Mouse (Mus musculus) CH12.LX (cell line): ENCODE measurements around the gene Mgat4e. TPM values are rescaled to one million over a fixed set of nuclear protein-coding genes. Genes with fewer than 3 reads are reported as not detected.

Experiments
- DNase-seq: peaks from one replicate; pipeline ENCODE4 v3.0.0-alpha.2; 2013; ENCODE audit errors: extremely low read depth
- H3K27ac ChIP-seq: 2 replicates; pipeline ENCODE4 v1.5.1; 2012; ENCODE audit warnings: low read depth, mild to moderate bottlenecking, control low read depth, moderate library complexity; ENCODE audit not compliant: insufficient read depth
- H3K27me3 ChIP-seq: replicated peaks from 2 replicates; pipeline ENCODE3; 2012; ENCODE audit warnings: inconsistent platforms
- H3K36me3 ChIP-seq, 2 experiments: replicated peaks in 1 of 2; 2 replicates each; pipeline versions ENCODE3 to v1.6.1; 2012; ENCODE audit warnings: inconsistent platforms in 1 of 2, low read length in 1 of 2, mild to moderate bottlenecking in 1 of 2, mixed read lengths in 1 of 2, moderate library complexity in 1 of 2; ENCODE audit not compliant: control insufficient read depth in 1 of 2, insufficient read depth in 1 of 2
- H3K4me1 ChIP-seq, 2 experiments: 2 replicates each; pipeline ENCODE4 v1.6.1; 2012; ENCODE audit warnings: inconsistent platforms in 1 of 2, moderate library complexity in 1 of 2; ENCODE audit not compliant: insufficient read depth in 2 of 2, control insufficient read depth in 1 of 2
- H3K4me2 ChIP-seq: 2 replicates; pipeline ENCODE4 v1.6.1; 2012; ENCODE audit warnings: low read depth, mild to moderate bottlenecking, control low read depth; ENCODE audit not compliant: poor library complexity, insufficient read depth, severe bottlenecking
- H3K4me3 ChIP-seq, 3 experiments: fragments of 150-350 bp in 1 of 3; sonication (generic) in 1 of 3; replicated peaks in 1 of 3; 2 replicates each; pipeline versions ENCODE3 to v1.5.1; 2011 to 2012; ENCODE audit warnings: low read depth in 2 of 3, low read length in 2 of 3, mild to moderate bottlenecking in 2 of 3, moderate library complexity in 2 of 3, control low read depth in 1 of 3, improper control_type of control experiment in 1 of 3, inconsistent platforms in 1 of 3, mixed read lengths in 1 of 3; ENCODE audit not compliant: poor library complexity in 1 of 3
- H3K79me2 ChIP-seq: replicated peaks from 2 replicates; pipeline ENCODE4 v1.6.1; 2012; ENCODE audit warnings: mild to moderate bottlenecking, moderate library complexity; ENCODE audit not compliant: control insufficient read depth, poor library complexity, insufficient read depth, severe bottlenecking; ENCODE audit errors: extremely low read depth
- H3K9ac ChIP-seq: 2 replicates; pipeline ENCODE4 v1.6.1; 2012; ENCODE audit warnings: low read depth, mild to moderate bottlenecking, control low read depth, moderate library complexity; ENCODE audit not compliant: insufficient read depth
- H3K9me3 ChIP-seq: replicated peaks from 2 replicates; pipeline ENCODE3; 2012; ENCODE audit warnings: low read length, inconsistent platforms, mixed read lengths
- BHLHE40 ChIP-seq: IDR thresholded peaks from 2 replicates; pipeline ENCODE4 v1.6.1; 2011; ENCODE audit warnings: mild to moderate bottlenecking, low read depth, low read length, improper control_type of control experiment
- CHD1 ChIP-seq: IDR thresholded peaks from 2 replicates; pipeline ENCODE4 v1.6.1; 2012; ENCODE audit warnings: low read depth, low read length, improper control_type of control experiment, inconsistent platforms
- E2F4 ChIP-seq: IDR thresholded peaks from 2 replicates; pipeline ENCODE4 v1.6.1; 2011; ENCODE audit warnings: low read depth, low read length, improper control_type of control experiment; ENCODE audit not compliant: insufficient replicate concordance
- ETS1 ChIP-seq: conservative IDR thresholded peaks from 2 replicates; pipeline ENCODE4 v1.6.1; 2012; ENCODE audit warnings: low read depth, mild to moderate bottlenecking, inconsistent platforms, low read length, improper control_type of control experiment, moderate library complexity
- GABPA ChIP-seq: IDR thresholded peaks from 2 replicates; pipeline ENCODE4 v1.6.1; 2012; ENCODE audit warnings: low read depth, low read length, improper control_type of control experiment, inconsistent platforms; ENCODE audit not compliant: insufficient replicate concordance
- HCFC1 ChIP-seq: IDR thresholded peaks from 2 replicates; pipeline ENCODE4 v1.6.1; 2012; ENCODE audit warnings: low read depth, mild to moderate bottlenecking, inconsistent platforms, low read length, improper control_type of control experiment
- IRF4 ChIP-seq: IDR thresholded peaks from 2 replicates; pipeline ENCODE4 v1.6.1; 2014; ENCODE audit warnings: low read depth, mild to moderate bottlenecking, inconsistent platforms, low read length, improper control_type of control experiment
- JUND ChIP-seq: conservative IDR thresholded peaks from 2 replicates; pipeline ENCODE4 v1.6.1; 2011; ENCODE audit warnings: low read depth, low read length, improper control_type of control experiment
- MAFK ChIP-seq: IDR thresholded peaks from 2 replicates; pipeline ENCODE4 v1.6.1; 2011; ENCODE audit warnings: low read length, improper control_type of control experiment; ENCODE audit not compliant: insufficient replicate concordance
- MAZ ChIP-seq: IDR thresholded peaks from 2 replicates; pipeline ENCODE4 v1.6.1; 2012; ENCODE audit warnings: low read depth, mild to moderate bottlenecking, inconsistent platforms, low read length, improper control_type of control experiment, moderate library complexity
- MXI1 ChIP-seq: IDR thresholded peaks from 2 replicates; pipeline ENCODE4 v1.6.1; 2011; ENCODE audit warnings: mild to moderate bottlenecking, low read depth, low read length, improper control_type of control experiment
- POLR2AphosphoS2 ChIP-seq: IDR thresholded peaks from 2 replicates; pipeline ENCODE4 v1.6.1; 2011; ENCODE audit warnings: low read depth, low read length, improper control_type of control experiment
- RAD21 ChIP-seq: IDR thresholded peaks from 2 replicates; pipeline ENCODE4 v1.6.1; 2011; ENCODE audit warnings: low read depth, mild to moderate bottlenecking, low read length, improper control_type of control experiment, moderate library complexity
- TCF12 ChIP-seq: IDR thresholded peaks from 2 replicates; pipeline ENCODE4 v1.6.1; 2014; ENCODE audit warnings: low read depth, mild to moderate bottlenecking, inconsistent platforms, low read length, improper control_type of control experiment
- UBTF ChIP-seq: IDR thresholded peaks from 2 replicates; pipeline ENCODE4 v1.6.1; 2012; ENCODE audit warnings: low read depth, mild to moderate bottlenecking, inconsistent platforms, low read length, improper control_type of control experiment, moderate library complexity
- ZC3H11A ChIP-seq: IDR thresholded peaks from 2 replicates; pipeline ENCODE4 v1.6.1; 2012; ENCODE audit warnings: low read depth, mild to moderate bottlenecking, inconsistent platforms, low read length, improper control_type of control experiment
- dilution Hi-C: fragments of 300-500 bp; cut with MboI; formaldehyde crosslinking; loops from 2 replicates; pipeline ENCODE4 v1.14.3; 2020; ENCODE audit warnings: low sequenced_read_pairs; ENCODE audit not compliant: extremely low pct_unique_long_range_greater_than_20kb, extremely low pct_ligation_motif_present
- in situ Hi-C: fragments of 300-500 bp; cut with MboI; formaldehyde crosslinking; loops from 3 replicates; pipeline ENCODE4 v1.14.3; 2019; ENCODE audit warnings: low sequenced_read_pairs, low pct_ligation_motif_present, low pct_unique_long_range_greater_than_20kb, mixed read lengths
- polyA plus RNA-seq: library from polyadenylated mRNA; unstranded; fragments of >175 nt; gene quantifications from 2 replicates; pipeline ENCODE4 v1.2.1, GENCODE M21; 2012; ENCODE audit warnings: low read depth; ENCODE audit not compliant: insufficient read length
- total RNA-seq, 2 experiments: library from RNA; depleted of rRNA; stranded (reverse); fragments of 300-350 nt in 1 of 2; fragments of >200 nt in 1 of 2; gene quantifications; 2 replicates each; pipeline ENCODE4 v1.2.3; 2012 to 2014

Gene Mgat4e
- total and polyA plus RNA-seq, 3 experiments, result 0.08 TPM; not detected in 2

DNA sequence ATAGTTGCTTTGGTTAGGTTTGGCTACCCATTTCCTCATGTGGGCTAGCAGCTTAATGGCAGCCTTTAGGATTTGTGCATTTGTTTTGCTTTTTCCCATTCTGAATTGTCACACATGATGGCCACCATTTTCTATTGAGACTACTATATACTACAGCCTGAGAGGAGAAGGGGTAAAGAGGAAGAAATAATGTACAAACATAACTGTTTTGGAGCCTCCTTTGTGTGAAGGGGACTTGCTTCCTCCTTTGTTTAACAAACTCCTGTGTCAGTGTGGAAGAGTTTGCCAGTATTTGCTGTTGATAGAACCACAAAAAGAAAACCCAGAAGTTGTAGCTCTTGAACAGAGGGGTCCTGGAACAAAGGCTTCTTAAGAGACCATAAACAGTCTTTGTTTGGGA lies 13.0 kb upstream of the Mgat4e start:
- in situ Hi-C loops, result no loop called here
- peak overlapping the region; percentile 69 for H3K9ac ChIP-seq
- peak overlapping the region in 2 of 3 experiments; percentile 49 to 96 for H3K4me3 ChIP-seq
- dilution Hi-C loops, result no loop called here
- peak overlapping the region; percentile 58 for H3K27ac ChIP-seq
- peak overlapping the region; percentile 85 for H3K4me2 ChIP-seq
- H3K36me3 ChIP-seq, result no peaks in the 10 kb centered on the region
- H3K27me3 ChIP-seq, result peaks cover 16% of the 10 kb centered on the region
- H3K9me3 ChIP-seq, result no peaks in the 10 kb centered on the region
- DNase-seq, result no peak
- peaks cover 66% of the 10 kb centered on the region for H3K79me2 ChIP-seq
- TF ChIP-seq HCFC1 (no peak), BHLHE40 (no peak), TCF12 (no peak), IRF4 (no peak), MAZ (no peak), POLR2AphosphoS2 (no peak)
- peaks cover 4 to 12% of the 10 kb centered on the region in 2 experiments for H3K4me1 ChIP-seq

DNA sequence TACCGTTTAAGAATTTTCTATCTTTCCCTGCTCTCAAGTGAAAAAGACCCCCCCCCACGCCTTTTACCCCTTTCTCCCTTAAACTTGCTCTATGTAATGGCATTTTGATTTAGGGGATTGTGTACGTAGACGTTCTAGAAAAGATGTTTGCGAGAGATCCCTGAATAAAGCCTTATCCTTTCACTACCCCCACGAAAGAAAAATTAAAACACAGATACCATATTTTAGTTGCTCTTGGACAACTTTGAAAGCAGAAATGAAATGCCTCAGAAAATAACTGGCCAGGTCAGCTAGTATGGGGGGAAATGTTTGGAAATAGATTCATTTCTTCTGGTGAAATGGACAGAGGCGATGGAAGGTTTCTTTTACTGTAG lies 12.3 kb upstream of the Mgat4e start:
- in situ Hi-C loops, result no loop called here
- H3K4me1 ChIP-seq, result peaks cover 4 to 16% of the 10 kb centered on the region in 2 experiments
- peak overlapping the region; percentile 69 for H3K9ac ChIP-seq
- TF ChIP-seq JUND (no peak), BHLHE40 (no peak), ETS1 (no peak), MXI1 (no peak), MAZ (no peak), RAD21 (no peak), GABPA (no peak), UBTF (no peak), MAFK (no peak), E2F4 (no peak), CHD1 (no peak), ZC3H11A (no peak)
- no peak for DNase-seq
- H3K79me2 ChIP-seq, result peaks cover 61% of the 10 kb centered on the region
- peaks cover 16% of the 10 kb centered on the region for H3K27me3 ChIP-seq
- H3K27ac ChIP-seq, result no peak overlapping the region; the same call in 1 of the 2 replicates
- no peaks in the 10 kb centered on the region for H3K9me3 ChIP-seq
- dilution Hi-C loops, result no loop called here
- H3K36me3 ChIP-seq, result no peaks in the 10 kb centered on the region
- peak overlapping the region; percentile 49 to 96 (median 76) for H3K4me3 ChIP-seq
- peak overlapping the region; percentile 85 for H3K4me2 ChIP-seq
